Mouse (Mus musculus): ENCODE measurements at regions not wholly inside any gene's neighbourhood (a gene's known extent, or its start where the extent isn't known, plus 50 kb on each side); places are given as distances from the start of the nearest gene placed in this dataset.

DNA sequence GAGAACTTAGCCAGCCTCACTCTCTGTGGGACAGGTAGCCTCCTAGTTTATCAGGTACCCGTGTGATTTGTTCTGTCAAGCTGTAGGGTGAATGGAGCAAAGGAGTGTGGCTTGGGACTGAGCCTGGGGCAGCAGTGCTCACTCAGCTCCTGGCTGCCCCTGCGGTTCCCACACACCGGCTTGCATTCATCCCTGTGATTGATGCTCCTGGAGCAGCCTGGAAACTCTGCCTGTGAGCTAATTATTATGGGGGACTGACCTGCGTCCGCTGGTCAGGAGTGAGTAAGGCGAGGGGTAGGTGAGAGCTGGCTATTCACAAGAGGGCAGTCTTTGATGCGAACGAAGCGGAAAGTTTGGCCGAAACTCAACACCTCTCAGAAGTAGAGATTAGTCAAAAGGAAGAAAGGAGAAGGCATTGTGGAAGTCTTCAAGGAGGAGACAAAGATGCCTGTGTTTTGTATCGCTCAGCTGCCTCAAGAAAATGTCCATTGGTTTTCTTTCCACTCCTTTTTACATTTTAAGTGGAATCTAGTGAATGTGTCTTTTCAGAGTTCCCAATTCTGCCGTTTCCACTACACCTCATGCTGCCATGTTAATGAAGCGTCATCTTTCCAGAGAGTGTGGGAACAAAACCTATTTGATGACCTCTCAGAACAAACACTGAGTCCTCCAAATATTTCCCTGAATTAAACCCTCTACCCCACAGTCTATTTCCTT lies 142.7 kb upstream of the Car8 start:
- Histone ChIP-seq H3K27me3 (ENCODE audit: control insufficient read depth, insufficient read depth, low read length) (no peaks in the 10 kb centered on the region), H3K4me3 (ENCODE audit: low read length) (no peak overlapping the region), H3K9ac (ENCODE audit: low read length) (no peak overlapping the region), H3K36me3 (ENCODE audit: control insufficient read depth, insufficient read depth) (no peaks in the 10 kb centered on the region), H3K27ac (ENCODE audit: low read length) (no peak overlapping the region), H3K4me1 (ENCODE audit: control insufficient read depth, insufficient read depth, low read length) (no peaks in the 10 kb centered on the region), H3K4me2 (ENCODE audit: low read depth, low read length) (no peak overlapping the region), H3K9me3 (replicated peaks; ENCODE audit: control insufficient read depth, low read length) (no peaks in the 10 kb centered on the region)
- ATAC-seq (replicated peaks; ENCODE audit: extremely low read depth, insufficient read depth, low FRiP score): no peak
- 45% methylated on average over 13 of the region's 13 CpGs for WGBS

DNA sequence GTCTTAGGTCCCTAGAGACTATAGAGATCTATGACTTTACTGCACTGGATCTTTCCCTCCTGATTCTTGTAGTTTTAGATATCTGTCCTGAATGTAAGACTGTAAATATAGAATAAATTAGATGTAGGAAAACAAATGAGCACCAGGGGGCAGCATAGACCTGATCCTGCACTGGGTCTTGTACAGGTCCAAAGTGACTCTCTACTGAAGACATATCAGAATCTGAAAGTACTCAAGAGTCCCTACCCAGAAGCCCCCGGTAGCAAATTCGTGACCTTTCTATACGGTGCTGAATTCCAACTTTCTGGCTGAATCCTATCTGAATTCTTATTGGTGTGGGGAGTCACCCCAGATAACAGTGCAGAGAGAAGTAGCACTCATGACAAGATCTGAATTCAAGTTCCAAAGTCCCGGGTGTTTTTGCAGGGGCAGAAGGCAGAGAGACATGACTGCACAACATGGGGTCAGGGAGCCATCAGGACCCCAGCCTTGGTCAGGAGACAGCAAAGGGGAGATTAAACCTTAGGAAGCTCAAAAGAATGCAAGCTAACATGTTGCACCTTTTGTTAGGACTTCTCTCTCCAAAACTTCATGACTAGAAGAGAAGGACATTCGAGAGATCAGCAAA lies 142.0 kb upstream of the Car8 start:
- no peak overlapping the region for H3K9ac ChIP-seq (ENCODE audit: low read length)
- WGBS: 45% methylated on average over 5 of the region's 5 CpGs
- no peak overlapping the region for H3K27ac ChIP-seq (ENCODE audit: low read length)
- ATAC-seq (replicated peaks; ENCODE audit: extremely low read depth, insufficient read depth, low FRiP score): peak; percentile 60
- no peak overlapping the region for H3K4me3 ChIP-seq (ENCODE audit: low read length)
- no peaks in the 10 kb centered on the region for H3K36me3 ChIP-seq (ENCODE audit: control insufficient read depth, insufficient read depth)
- H3K4me2 ChIP-seq (ENCODE audit: low read depth, low read length): 0 out of 2 replicates have a peak overlapping the region, but pooled peaks have one; percentile 21
- no peaks in the 10 kb centered on the region for H3K9me3 ChIP-seq (replicated peaks; ENCODE audit: control insufficient read depth, low read length)
- H3K27me3 ChIP-seq (ENCODE audit: control insufficient read depth, insufficient read depth, low read length): no peaks in the 10 kb centered on the region
- H3K4me1 ChIP-seq (ENCODE audit: control insufficient read depth, insufficient read depth, low read length): 0 out of 2 replicates have a peak, but pooled peaks cover 4% of the 10 kb centered on the region

DNA sequence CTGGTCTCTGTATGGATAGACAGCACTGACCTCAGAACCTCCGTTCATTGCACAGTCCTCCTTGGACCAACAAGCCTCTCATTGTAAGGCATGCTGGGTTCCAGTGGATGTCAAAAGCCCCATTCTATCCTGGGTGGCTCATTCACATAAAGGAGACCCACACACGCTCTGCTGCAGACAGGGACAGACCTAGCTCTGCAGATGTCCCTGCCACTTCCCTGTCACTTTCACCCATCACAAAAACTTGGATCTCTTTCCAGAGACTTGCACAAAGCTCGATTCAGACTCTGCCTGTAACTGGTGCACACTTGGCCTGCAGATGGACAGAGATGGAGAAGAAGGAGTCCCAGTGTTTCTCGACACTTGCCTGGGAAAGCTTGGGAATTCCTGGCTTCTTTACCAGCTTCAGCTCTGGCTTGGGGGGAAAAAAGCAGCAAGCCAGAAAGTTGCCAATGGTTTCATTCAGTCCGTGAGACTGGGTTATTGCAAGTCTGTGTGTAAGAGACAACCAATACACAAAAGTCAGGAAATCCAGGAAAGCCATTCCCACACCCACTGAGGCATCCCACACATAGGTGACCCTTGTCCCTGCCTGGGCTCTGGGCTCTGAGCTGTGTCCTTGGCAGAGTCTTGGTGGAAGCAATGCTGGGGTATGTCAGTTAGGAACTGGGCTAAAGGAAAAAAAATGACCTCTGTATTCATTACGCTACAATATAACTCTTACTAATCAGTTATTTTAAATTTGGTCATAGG lies 136.1 kb upstream of the Car8 start:
- ATAC-seq (replicated peaks; ENCODE audit: extremely low read depth, insufficient read depth, low FRiP score): no peak
- H3K4me1 ChIP-seq (ENCODE audit: control insufficient read depth, insufficient read depth, low read length): peaks cover 8% of the 10 kb centered on the region; the same call in 1 of the 2 replicates
- H3K36me3 ChIP-seq (ENCODE audit: control insufficient read depth, insufficient read depth): no peaks in the 10 kb centered on the region
- 72% methylated on average over 6 of the region's 6 CpGs for WGBS
- H3K4me2 ChIP-seq (ENCODE audit: low read depth, low read length): no peak overlapping the region
- H3K4me3 ChIP-seq (ENCODE audit: low read length): no peak overlapping the region
- no peak overlapping the region for H3K27ac ChIP-seq (ENCODE audit: low read length)
- H3K27me3 ChIP-seq (ENCODE audit: control insufficient read depth, insufficient read depth, low read length): no peaks in the 10 kb centered on the region
- H3K9ac ChIP-seq (ENCODE audit: low read length): no peak overlapping the region
- H3K9me3 ChIP-seq (replicated peaks; ENCODE audit: control insufficient read depth, low read length): no peaks in the 10 kb centered on the region

DNA sequence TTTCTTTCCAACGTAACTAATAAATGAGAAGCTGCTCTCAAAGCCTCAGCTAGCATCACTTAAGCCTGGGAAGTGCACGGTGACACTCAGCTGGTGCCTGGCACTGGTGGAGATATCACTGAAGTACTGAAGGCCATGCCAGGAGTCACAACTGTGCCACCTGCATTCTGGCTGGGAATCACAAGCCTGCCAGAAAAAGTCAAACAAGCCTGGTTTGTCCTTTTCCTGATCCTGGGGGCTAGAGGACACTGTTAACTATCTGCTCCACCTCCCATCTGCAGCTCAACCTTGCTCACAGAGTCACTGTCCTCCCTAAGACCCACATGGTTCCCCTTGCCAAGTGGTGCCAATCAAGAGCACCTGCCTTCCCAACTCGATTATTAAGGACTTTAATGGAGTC lies 135.2 kb upstream of the Car8 start:
- Histone ChIP-seq H3K27me3 (ENCODE audit: control insufficient read depth, insufficient read depth, low read length) (no peaks in the 10 kb centered on the region), H3K9ac (ENCODE audit: low read length) (no peak overlapping the region), H3K4me3 (ENCODE audit: low read length) (no peak overlapping the region), H3K4me1 (ENCODE audit: control insufficient read depth, insufficient read depth, low read length) (peaks cover 8% of the 10 kb centered on the region; the same call in 1 of the 2 replicates), H3K36me3 (ENCODE audit: control insufficient read depth, insufficient read depth) (no peaks in the 10 kb centered on the region), H3K9me3 (replicated peaks; ENCODE audit: control insufficient read depth, low read length) (no peaks in the 10 kb centered on the region), H3K4me2 (ENCODE audit: low read depth, low read length) (no peak overlapping the region), H3K27ac (ENCODE audit: low read length) (no peak overlapping the region)
- 65% methylated on average over 3 of the region's 3 CpGs for WGBS
- no peak for ATAC-seq (replicated peaks; ENCODE audit: extremely low read depth, insufficient read depth, low FRiP score)

DNA sequence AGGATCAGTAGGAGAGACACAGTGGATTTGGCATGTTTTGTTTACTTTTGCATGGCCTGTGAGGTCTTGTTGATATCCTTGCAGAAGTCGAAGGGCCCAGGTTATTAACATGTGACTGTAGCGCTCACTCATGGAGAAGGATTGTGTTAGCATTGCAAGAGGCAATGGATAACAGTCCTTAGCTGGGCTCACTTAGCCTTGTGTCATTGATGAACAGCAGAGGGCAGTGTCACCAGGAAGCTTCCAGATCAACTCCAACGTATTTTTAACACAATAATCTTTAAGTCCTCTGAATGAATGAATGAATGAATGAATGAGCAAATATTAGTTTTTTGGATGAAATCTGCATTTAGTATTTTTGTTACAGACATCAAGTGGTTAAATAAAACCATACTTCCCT lies 133.2 kb upstream of the Car8 start:
- H3K27ac ChIP-seq (ENCODE audit: low read length): no peak overlapping the region
- no peak overlapping the region for H3K9ac ChIP-seq (ENCODE audit: low read length)
- ATAC-seq (replicated peaks; ENCODE audit: extremely low read depth, insufficient read depth, low FRiP score): no peak
- H3K4me2 ChIP-seq (ENCODE audit: low read depth, low read length): no peak overlapping the region
- no peaks in the 10 kb centered on the region for H3K27me3 ChIP-seq (ENCODE audit: control insufficient read depth, insufficient read depth, low read length)
- no peaks in the 10 kb centered on the region for H3K36me3 ChIP-seq (ENCODE audit: control insufficient read depth, insufficient read depth)
- WGBS: 53% methylated on average over 3 of the region's 3 CpGs
- H3K9me3 ChIP-seq (replicated peaks; ENCODE audit: control insufficient read depth, low read length): no peaks in the 10 kb centered on the region
- no peak overlapping the region for H3K4me3 ChIP-seq (ENCODE audit: low read length)
- H3K4me1 ChIP-seq (ENCODE audit: control insufficient read depth, insufficient read depth, low read length): peaks cover 8% of the 10 kb centered on the region; the same call in 1 of the 2 replicates

DNA sequence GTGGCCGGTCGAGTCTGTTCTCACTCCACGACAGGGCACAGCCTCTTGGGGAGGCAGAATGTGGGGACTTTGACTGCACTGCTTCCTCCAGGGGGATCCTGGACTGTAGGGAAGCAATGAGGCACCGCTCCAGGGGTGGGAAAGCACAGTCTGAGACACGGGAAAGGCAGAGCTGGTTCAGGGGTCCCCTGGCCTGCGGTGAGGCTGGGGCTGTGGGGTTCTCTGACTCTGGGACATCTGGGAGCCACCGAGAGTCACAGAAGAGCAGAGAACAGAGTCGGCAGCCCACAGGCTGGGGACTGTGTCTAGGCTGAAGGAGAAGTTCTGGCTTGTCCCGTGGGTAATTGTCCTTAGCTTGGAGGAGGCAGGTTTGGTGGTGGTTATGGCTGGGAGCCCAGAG lies 131.9 kb upstream of the Car8 start:
- 54% methylated on average over 9 of the region's 9 CpGs for WGBS
- no peaks in the 10 kb centered on the region for H3K27me3 ChIP-seq (ENCODE audit: control insufficient read depth, insufficient read depth, low read length)
- H3K4me1 ChIP-seq (ENCODE audit: control insufficient read depth, insufficient read depth, low read length): peaks cover 4% of the 10 kb centered on the region; the same call in 1 of the 2 replicates
- no peak overlapping the region for H3K27ac ChIP-seq (ENCODE audit: low read length)
- H3K9ac ChIP-seq (ENCODE audit: low read length): no peak overlapping the region
- no peaks in the 10 kb centered on the region for H3K9me3 ChIP-seq (replicated peaks; ENCODE audit: control insufficient read depth, low read length)
- no peaks in the 10 kb centered on the region for H3K36me3 ChIP-seq (ENCODE audit: control insufficient read depth, insufficient read depth)
- ATAC-seq (replicated peaks; ENCODE audit: extremely low read depth, insufficient read depth, low FRiP score): no peak
- no peak overlapping the region for H3K4me2 ChIP-seq (ENCODE audit: low read depth, low read length)
- H3K4me3 ChIP-seq (ENCODE audit: low read length): no peak overlapping the region

DNA sequence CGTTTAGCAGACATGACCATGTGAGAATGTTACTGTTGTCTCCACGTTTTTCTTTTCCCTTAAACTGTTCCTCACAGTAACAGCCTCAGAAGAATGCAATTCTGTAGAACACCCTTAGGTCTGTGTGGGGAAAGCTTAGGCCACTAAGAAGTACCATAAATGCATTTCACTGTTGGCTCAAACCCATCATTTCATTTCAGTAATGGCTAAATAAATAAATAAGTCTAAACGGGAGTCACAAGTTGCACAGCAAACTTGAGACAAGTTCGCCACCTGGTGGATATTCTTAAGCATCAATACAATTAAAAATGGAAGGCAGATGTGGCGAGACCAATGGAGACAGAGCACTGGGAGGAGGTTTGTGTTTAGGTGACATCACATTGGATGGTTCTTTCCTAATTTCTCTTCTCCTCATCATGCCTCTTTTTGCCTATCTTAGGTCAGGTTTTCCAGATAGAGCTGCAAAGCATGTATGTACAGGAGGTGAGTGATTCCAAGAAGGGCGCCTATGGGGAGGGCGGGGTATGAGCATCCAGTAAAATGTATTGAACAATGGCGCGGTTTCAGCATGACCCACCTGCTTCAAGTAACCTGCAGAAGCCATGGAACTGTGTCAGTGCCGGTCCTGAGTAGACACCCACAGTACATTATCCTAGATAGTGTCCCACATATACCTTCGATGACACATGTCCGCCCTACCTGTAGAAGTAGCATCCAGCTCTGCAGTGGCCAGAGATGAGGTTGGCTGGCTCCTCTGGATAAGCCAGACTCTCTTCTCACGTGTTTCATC lies 128.8 kb upstream of the Car8 start:
- ATAC-seq (replicated peaks; ENCODE audit: extremely low read depth, insufficient read depth, low FRiP score): peak; percentile 32; the same call in 1 of the 2 replicates
- H3K4me1 ChIP-seq (ENCODE audit: control insufficient read depth, insufficient read depth, low read length): no peaks in the 10 kb centered on the region
- no peak overlapping the region for H3K9ac ChIP-seq (ENCODE audit: low read length)
- no peaks in the 10 kb centered on the region for H3K27me3 ChIP-seq (ENCODE audit: control insufficient read depth, insufficient read depth, low read length)
- no peak overlapping the region for H3K4me2 ChIP-seq (ENCODE audit: low read depth, low read length)
- H3K36me3 ChIP-seq (ENCODE audit: control insufficient read depth, insufficient read depth): no peaks in the 10 kb centered on the region
- H3K9me3 ChIP-seq (replicated peaks; ENCODE audit: control insufficient read depth, low read length): no peaks in the 10 kb centered on the region
- WGBS: 58% methylated on average over 13 of the region's 13 CpGs
- H3K27ac ChIP-seq (ENCODE audit: low read length): no peak overlapping the region
- no peak overlapping the region for H3K4me3 ChIP-seq (ENCODE audit: low read length)

DNA sequence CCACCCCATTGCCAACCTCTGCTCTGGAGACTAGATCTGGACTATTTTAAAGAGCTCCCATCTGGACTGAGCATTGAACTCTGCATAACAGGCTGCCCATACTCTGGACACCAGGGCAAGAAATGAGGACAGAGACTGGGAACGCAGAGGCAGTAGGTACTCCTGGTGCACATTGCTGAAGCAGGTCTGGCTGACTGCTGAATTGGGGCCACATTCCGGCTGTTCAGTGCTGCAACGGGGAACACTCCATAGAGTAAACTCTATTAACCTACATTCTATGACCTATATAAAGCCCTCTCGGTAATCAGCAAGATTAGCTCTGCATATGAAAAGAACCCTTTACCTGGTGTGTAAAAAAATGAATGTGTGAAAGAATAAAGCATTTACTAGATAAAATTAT lies 128.1 kb upstream of the Car8 start:
- Histone ChIP-seq H3K9ac (ENCODE audit: low read length) (no peak overlapping the region), H3K27ac (ENCODE audit: low read length) (no peak overlapping the region), H3K4me1 (ENCODE audit: control insufficient read depth, insufficient read depth, low read length) (no peaks in the 10 kb centered on the region), H3K9me3 (replicated peaks; ENCODE audit: control insufficient read depth, low read length) (no peaks in the 10 kb centered on the region), H3K4me2 (ENCODE audit: low read depth, low read length) (no peak overlapping the region), H3K27me3 (ENCODE audit: control insufficient read depth, insufficient read depth, low read length) (no peaks in the 10 kb centered on the region), H3K36me3 (ENCODE audit: control insufficient read depth, insufficient read depth) (no peaks in the 10 kb centered on the region), H3K4me3 (ENCODE audit: low read length) (no peak overlapping the region)
- 70% methylated on average over 4 of the region's 4 CpGs for WGBS
- no peak for ATAC-seq (replicated peaks; ENCODE audit: extremely low read depth, insufficient read depth, low FRiP score)

Measured in heart, embryonic 16.5 days (tissue).